In genomic region chr5:148624649-148625405, GRCm38 (mm10) we compare ENCODE assay signal across 12 mouse cellular contexts.
DNase-seq lines count a peak whose midpoint lies in the region; ATAC-seq and TF ChIP-seq lines count a peak whose summit lies in the region.
"Had no signal": no experiment of that assay in that cellular context is flagged by ENCODE, and none has a peak within 500 bp of the region (broad histone marks: within the 10 kb centered on the region; RNA-seq: fewer than 3 reads in every experiment).

No protein-coding gene starts in this region.

- H3K36me3 ChIP-seq in lung, embryonic 14.5 days (ENCODE audit: insufficient read depth): no peaks in the 10 kb centered on the region
- no peaks in the 10 kb centered on the region for H3K36me3 ChIP-seq in lung, postnatal 0 days (ENCODE audit: insufficient read depth, low read length)
- H3K36me3 ChIP-seq in embryonic facial prominence, embryonic 11.5 days (replicated peaks; ENCODE audit: control insufficient read depth, insufficient read depth, low read depth, low read length): no peaks in the 10 kb centered on the region
- H3K36me3 ChIP-seq in hindbrain, embryonic 15.5 days: no peaks in the 10 kb centered on the region
- H3K36me3 ChIP-seq in neural tube, embryonic 13.5 days: no peaks in the 10 kb centered on the region
- H3K36me3 ChIP-seq: liver, embryonic 12.5 days had no signal

- WGBS in lung, embryonic 14.5 days: 65% methylated on average over 21 of the region's 21 CpGs
- WGBS in lung, postnatal 0 days: 65% methylated on average over 21 of the region's 21 CpGs
- 80% methylated on average over 21 of the region's 21 CpGs for WGBS in embryonic facial prominence, embryonic 11.5 days
- 36% methylated on average over 21 of the region's 21 CpGs for WGBS in hindbrain, embryonic 15.5 days
- 44% methylated on average over 21 of the region's 21 CpGs for WGBS in neural tube, embryonic 13.5 days

- no peak for TF ChIP-seq CTCF in lung, embryonic 14.5 days (IDR thresholded peaks at IDR 0.05; ENCODE audit: low read depth)
- TF ChIP-seq CTCF in lung, postnatal 0 days (IDR thresholded peaks at IDR 0.05): no peak

- no peaks in the 10 kb centered on the region for H3K27me3 ChIP-seq in lung, embryonic 14.5 days (ENCODE audit: insufficient read depth, low read length)
- no peaks in the 10 kb centered on the region for H3K27me3 ChIP-seq in lung, postnatal 0 days (replicated peaks; ENCODE audit: insufficient read depth, low read length)
- no peaks in the 10 kb centered on the region for H3K27me3 ChIP-seq in embryonic facial prominence, embryonic 11.5 days (ENCODE audit: control insufficient read depth, insufficient read depth, low read length)
- no peaks in the 10 kb centered on the region for H3K27me3 ChIP-seq in hindbrain, embryonic 15.5 days
- no peaks in the 10 kb centered on the region for H3K27me3 ChIP-seq in neural tube, embryonic 13.5 days
- H3K27me3 ChIP-seq: liver, embryonic 12.5 days had no signal

- no peaks in the 10 kb centered on the region for H3K4me1 ChIP-seq in lung, embryonic 14.5 days (ENCODE audit: insufficient read depth)
- no peaks in the 10 kb centered on the region for H3K4me1 ChIP-seq in lung, postnatal 0 days (ENCODE audit: insufficient read depth, low read depth, low read length)
- H3K4me1 ChIP-seq in embryonic facial prominence, embryonic 11.5 days (ENCODE audit: control insufficient read depth, insufficient read depth, low read length): no peaks in the 10 kb centered on the region
- H3K4me1 ChIP-seq in hindbrain, embryonic 15.5 days (replicated peaks): peaks cover 18% of the 10 kb centered on the region
- peaks cover 12% of the 10 kb centered on the region for H3K4me1 ChIP-seq in neural tube, embryonic 13.5 days (replicated peaks)
- H3K4me1 ChIP-seq: liver, embryonic 12.5 days had no signal

- no peak for TF ChIP-seq EP300 in lung, postnatal 0 days (IDR thresholded peaks at IDR 0.05)

- no peak overlapping the region for H3K4me3 ChIP-seq in lung, embryonic 14.5 days (ENCODE audit: low read depth, low read length)
- no peak overlapping the region for H3K4me3 ChIP-seq in lung, postnatal 0 days (ENCODE audit: low read depth, low read length)
- no peak overlapping the region for H3K4me3 ChIP-seq in embryonic facial prominence, embryonic 11.5 days (ENCODE audit: low read depth, low read length)
- no peak overlapping the region for H3K4me3 ChIP-seq in hindbrain, embryonic 15.5 days
- no peak overlapping the region for H3K4me3 ChIP-seq in neural tube, embryonic 13.5 days
- H3K4me3 ChIP-seq: liver, embryonic 12.5 days had no signal

- no peak for ATAC-seq in lung, embryonic 14.5 days (ENCODE audit: insufficient read depth)
- ATAC-seq in lung, postnatal 0 days: no peak
- ATAC-seq in embryonic facial prominence, embryonic 11.5 days (replicated peaks; ENCODE audit: insufficient number of reproducible peaks, low FRiP score, low TSS enrichment, low read depth): peak; percentile 69; the same call in 1 of the 2 replicates
- ATAC-seq in hindbrain, embryonic 15.5 days (ENCODE audit: low FRiP score, low read depth): peak; percentile 32
- 0 out of 2 replicates have a peak, but pooled peaks have one; percentile 50 for ATAC-seq in neural tube, embryonic 13.5 days (ENCODE audit: low read depth)
- ATAC-seq: liver, embryonic 12.5 days had no signal

- H3K27ac ChIP-seq in lung, embryonic 14.5 days (ENCODE audit: low read depth): no peak overlapping the region
- no peak overlapping the region for H3K27ac ChIP-seq in lung, postnatal 0 days (ENCODE audit: low read length)
- H3K27ac ChIP-seq in embryonic facial prominence, embryonic 11.5 days (replicated peaks; ENCODE audit: low read depth, low read length): no peak overlapping the region
- H3K27ac ChIP-seq in hindbrain, embryonic 15.5 days (replicated peaks): peak overlapping the region; percentile 43
- H3K27ac ChIP-seq in neural tube, embryonic 13.5 days (replicated peaks): no peak overlapping the region; the same call in 1 of the 2 replicates
- H3K27ac ChIP-seq: liver, embryonic 12.5 days; stomach, postnatal 0 days had no signal

- no peaks in the 10 kb centered on the region for H3K9me3 ChIP-seq in lung, embryonic 14.5 days (ENCODE audit: low read depth, low read length)
- no peaks in the 10 kb centered on the region for H3K9me3 ChIP-seq in lung, postnatal 0 days (ENCODE audit: low read length)
- H3K9me3 ChIP-seq in embryonic facial prominence, embryonic 11.5 days (replicated peaks; ENCODE audit: control insufficient read depth, low read length): no peaks in the 10 kb centered on the region
- H3K9me3 ChIP-seq in hindbrain, embryonic 15.5 days: no peaks in the 10 kb centered on the region
- H3K9me3 ChIP-seq in neural tube, embryonic 13.5 days: no peaks in the 10 kb centered on the region
- H3K9me3 ChIP-seq: liver, embryonic 12.5 days had no signal

- H3K9ac ChIP-seq in lung, embryonic 14.5 days: no peak overlapping the region
- H3K9ac ChIP-seq in lung, postnatal 0 days (replicated peaks; ENCODE audit: low read depth): no peak overlapping the region
- H3K9ac ChIP-seq in embryonic facial prominence, embryonic 11.5 days (replicated peaks; ENCODE audit: low read length): no peak overlapping the region
- H3K9ac ChIP-seq in hindbrain, embryonic 15.5 days: no peak overlapping the region
- H3K9ac ChIP-seq in neural tube, embryonic 13.5 days: no peak overlapping the region
- H3K9ac ChIP-seq: liver, embryonic 12.5 days had no signal

- no peak overlapping the region for H3K4me2 ChIP-seq in lung, embryonic 14.5 days
- H3K4me2 ChIP-seq in lung, postnatal 0 days (replicated peaks; ENCODE audit: low read depth, low read length): no peak overlapping the region
- H3K4me2 ChIP-seq in embryonic facial prominence, embryonic 11.5 days (ENCODE audit: low read depth, low read length): no peak overlapping the region
- peak overlapping the region; percentile 7; the same call in 1 of the 2 replicates for H3K4me2 ChIP-seq in hindbrain, embryonic 15.5 days
- no peak overlapping the region for H3K4me2 ChIP-seq in neural tube, embryonic 13.5 days
- H3K4me2 ChIP-seq: liver, embryonic 12.5 days had no signal

- DNase-seq in lung, embryonic 14.5 days: peak; percentile 44
- no peak for DNase-seq in lung, postnatal 0 days (ENCODE audit: low spot score)
- no peak for DNase-seq in embryonic facial prominence, embryonic 11.5 days (ENCODE audit: low spot score)
- DNase-seq in thymus, postnatal 36 days: no peak
- no peak for DNase-seq in layer of hippocampus, postnatal 36 days
- DNase-seq in spleen, postnatal 10 days (ENCODE audit: low spot score in 2 of 2): no peak
- DNase-seq: heart, adult 11 months; kidney, adult 18-20 months had no signal

Comparison
In these comparisons a context has a peak if more than half of its experiments do, and no peak if none do; other contexts are left out.
1. ATAC-seq: peak in embryonic facial prominence, embryonic 11.5 days (single experiment), hindbrain, embryonic 15.5 days (single experiment) and neural tube, embryonic 13.5 days (single experiment); none in lung, embryonic 14.5 days (single experiment) and lung, postnatal 0 days (single experiment).